Mouse (Mus musculus): ENCODE measurements at regions not wholly inside any gene's neighbourhood (a gene's known extent, or its start where the extent isn't known, plus 50 kb on each side); places are given as distances from the start of the nearest gene placed in this dataset.

- TF ChIP-seq E2F4 (IDR thresholded peaks at IDR 0.05; ENCODE audit: insufficient replicate concordance, low read depth, low read length), result no peak
- no peak for TF ChIP-seq MAFK (IDR thresholded peaks at IDR 0.05; ENCODE audit: insufficient replicate concordance, low read length)
- no peak for TF ChIP-seq IRF4 (IDR thresholded peaks at IDR 0.05; ENCODE audit: low read depth, low read length)
- no peak for TF ChIP-seq BHLHE40 (IDR thresholded peaks at IDR 0.05; ENCODE audit: low read depth, low read length)
- TF ChIP-seq EP300 (IDR thresholded peaks at IDR 0.05; ENCODE audit: low read length), result no peak
- no peak for TF ChIP-seq POLR2A (IDR thresholded peaks at IDR 0.05; ENCODE audit: low read depth, low read length)
- no peak for TF ChIP-seq CTCF (conservative IDR thresholded peaks at IDR 0.05 in 1 of 2, IDR thresholded peaks at IDR 0.05 in 1 of 2; ENCODE audit: low read depth in 2 of 2, low read length in 2 of 2)
- no peak for TF ChIP-seq KAT2A (IDR thresholded peaks at IDR 0.05; ENCODE audit: insufficient replicate concordance, low read length)
- TF ChIP-seq ELF1 (IDR thresholded peaks at IDR 0.05; ENCODE audit: low read depth, low read length), result no peak
- no peak for TF ChIP-seq HCFC1 (IDR thresholded peaks at IDR 0.05; ENCODE audit: low read depth, low read length)
- no peak for TF ChIP-seq ZKSCAN1 (IDR thresholded peaks at IDR 0.05; ENCODE audit: borderline replicate concordance, low read depth, low read length)
- TF ChIP-seq ETS1 (conservative IDR thresholded peaks at IDR 0.05; ENCODE audit: low read depth, low read length), result no peak
Measured at GRCm38 (mm10) chr15:28745691-28746090, 542.1 kb downstream of the Dnah5 start.
